Mouse (Mus musculus) neural tube, embryonic 10.5 days (tissue): ENCODE measurements around the gene Baiap2l2.
A peak's percentile ranks its signal among the peaks of the same experiment; 100 is the strongest.

Experiments used
- DNase-seq: peaks from one replicate; pipeline ENCODE4 v3.0.0-alpha.2; 2017; ENCODE audit warnings: low spot score; ENCODE audit errors: extremely low spot score

The Baiap2l2 gene

DNA sequence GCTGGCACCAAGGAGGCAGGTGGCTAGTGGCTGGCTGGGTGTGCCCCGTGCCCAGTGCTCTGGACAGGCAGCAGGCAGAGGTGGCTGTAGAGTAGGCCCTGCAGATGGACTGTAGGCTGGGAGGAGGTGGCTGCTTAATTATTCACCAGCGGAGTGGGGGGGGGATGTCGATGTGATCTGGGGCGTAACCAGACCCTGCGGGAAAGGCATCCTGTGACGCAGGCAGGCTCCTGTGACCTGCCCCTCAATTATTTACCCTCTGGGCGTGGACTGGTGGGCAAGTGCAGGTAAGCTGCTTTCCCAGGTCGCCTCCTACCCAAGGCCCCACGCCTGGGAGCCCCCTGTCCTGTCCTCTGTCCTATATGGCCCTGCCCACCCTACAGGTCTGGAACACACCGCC lies at the start of gene Baiap2l2:
Gene Baiap2l2, minus strand, starts transcription at position 139 of the 400 bp plus-strand sequence.
- DNase-seq, result no peak

GRCm38 (mm10) chr15:79333409-79333808 lies 48.1 kb upstream of the Baiap2l2 start:
- DNase-seq, result no peak

GRCm38 (mm10) chr15:79330521-79330920 lies 45.2 kb upstream of the Baiap2l2 start:
- no peak for DNase-seq

- DNase-seq, result no peak
Measured at GRCm38 (mm10) chr15:79329979-79330363, 44.6 kb upstream of the Baiap2l2 start.

DNA sequence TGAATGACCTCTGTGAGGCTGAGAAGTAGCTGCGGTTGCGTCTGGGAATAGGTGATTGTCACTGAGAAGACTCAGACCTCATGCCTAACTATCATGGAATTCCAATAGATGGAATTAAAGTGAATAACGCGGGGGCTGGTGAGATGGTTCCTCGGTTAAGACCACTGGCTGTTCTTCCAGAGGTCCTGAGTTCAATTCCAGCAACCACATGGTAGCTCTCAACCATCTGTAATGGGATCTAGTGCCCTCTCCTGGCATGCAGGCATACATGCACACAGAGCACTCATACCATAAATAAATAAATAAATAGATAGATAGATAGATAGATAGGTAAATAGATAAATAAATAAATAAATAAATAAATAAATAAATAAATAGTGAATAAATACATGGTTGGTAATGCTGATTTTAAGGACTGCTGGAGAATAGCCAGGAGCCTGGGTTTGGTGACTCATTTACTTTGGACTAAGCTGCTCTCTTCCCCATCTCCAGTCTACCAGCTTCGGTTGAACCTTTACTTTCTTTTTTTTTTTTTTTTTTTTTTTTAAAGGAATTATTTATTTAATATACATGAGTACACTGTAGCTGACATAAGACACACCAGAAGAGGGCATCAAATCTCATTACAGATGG lies 44.1 kb upstream of the Baiap2l2 start:
- DNase-seq, result no peak

- DNase-seq, result no peak
Measured at GRCm38 (mm10) chr15:79328939-79329275, 43.6 kb upstream of the Baiap2l2 start.

DNA sequence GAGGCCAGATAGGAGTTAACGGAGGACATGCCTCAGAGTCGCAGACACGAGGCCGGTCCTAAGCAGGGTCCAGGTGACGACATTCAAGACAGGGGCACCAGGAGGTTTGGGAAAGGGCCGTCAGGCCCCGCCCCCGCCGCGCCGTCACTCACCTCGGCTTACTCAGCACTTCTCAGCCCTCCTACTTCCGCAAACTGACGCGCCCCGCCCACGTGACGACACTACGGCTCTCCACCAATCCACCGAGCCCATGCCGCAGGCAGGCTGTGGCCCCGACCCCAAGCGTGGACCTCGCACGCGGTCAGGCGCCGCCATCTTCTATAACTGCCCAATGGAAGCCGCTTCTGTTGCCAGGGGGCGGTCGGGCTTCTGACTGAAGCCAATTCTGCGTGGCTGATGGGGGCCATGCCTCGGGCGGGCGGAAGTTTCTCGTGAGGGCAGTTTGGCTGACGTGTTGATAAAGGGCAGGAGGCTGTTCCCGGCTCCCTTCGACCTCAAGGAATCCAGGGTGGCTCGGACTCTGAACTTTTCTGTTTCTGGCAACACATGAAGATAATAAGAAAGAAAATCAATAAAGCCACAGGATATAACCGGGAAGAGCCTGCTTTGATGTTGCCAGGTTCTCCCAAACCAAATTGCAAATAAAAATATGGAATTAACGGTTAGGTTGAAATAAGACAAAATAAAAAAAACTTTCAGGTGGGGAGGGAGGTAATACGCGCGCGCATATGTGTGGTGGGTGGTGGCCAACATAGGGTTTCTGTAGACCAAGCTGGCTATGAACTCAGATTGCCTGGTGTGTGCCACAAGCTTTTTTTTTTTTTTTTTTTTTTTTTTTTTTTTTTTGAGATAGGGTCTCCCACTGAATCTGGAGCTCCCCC lies 43.0 kb upstream of the Baiap2l2 start, which contains the start of gene Pla2g6:
Gene Pla2g6, minus strand, starts transcription at position 333 of the 881 bp plus-strand sequence.
- peak; percentile 100 for DNase-seq

GRCm38 (mm10) chr15:79326971-79327961 lies 41.9 kb upstream of the Baiap2l2 start:
- DNase-seq, result peak; percentile 63

- no peak for DNase-seq
Measured at GRCm38 (mm10) chr15:79326264-79326663, 40.9 kb upstream of the Baiap2l2 start.

DNA sequence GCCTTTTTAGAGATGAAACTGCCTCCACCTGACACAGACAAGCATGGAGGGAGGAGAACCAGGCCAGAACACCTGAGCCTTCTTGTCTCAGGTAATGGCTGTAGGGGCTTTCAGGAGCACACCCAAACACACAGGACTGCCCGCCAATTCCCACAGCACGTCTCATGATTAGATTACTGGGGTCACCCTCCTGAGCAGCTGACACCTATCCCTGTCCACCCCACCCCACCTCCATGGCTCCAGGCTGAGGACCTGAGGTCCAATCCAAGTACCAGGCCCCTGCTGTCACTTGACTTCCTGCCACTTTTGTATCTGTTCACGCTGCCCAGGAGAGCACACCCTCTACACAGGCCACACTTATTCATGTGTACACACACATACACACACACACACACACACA lies 40.4 kb upstream of the Baiap2l2 start:
- no peak for DNase-seq

DNA sequence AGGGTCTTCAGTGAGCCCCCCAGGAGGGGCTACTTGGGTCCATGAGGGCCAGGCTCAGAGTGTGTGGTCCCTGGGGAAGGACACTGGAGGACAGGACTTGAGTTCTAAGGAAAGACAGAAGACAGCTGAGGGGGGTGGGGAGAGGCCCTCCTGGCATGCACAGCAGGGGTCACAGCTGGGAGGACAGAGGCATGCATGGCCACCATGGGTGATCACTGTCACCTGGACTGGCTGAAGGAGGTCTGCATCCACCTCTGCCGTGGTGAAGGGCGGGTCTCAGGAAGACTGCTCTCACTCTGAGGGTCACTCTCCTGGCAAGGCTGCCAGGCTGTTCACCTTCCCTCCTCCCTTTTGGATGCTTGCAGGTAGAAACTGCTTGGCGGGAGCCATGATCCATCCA lies 39.0 kb upstream of the Baiap2l2 start:
- no peak for DNase-seq

- DNase-seq, result no peak
Measured at GRCm38 (mm10) chr15:79323791-79324155, 38.4 kb upstream of the Baiap2l2 start.

DNA sequence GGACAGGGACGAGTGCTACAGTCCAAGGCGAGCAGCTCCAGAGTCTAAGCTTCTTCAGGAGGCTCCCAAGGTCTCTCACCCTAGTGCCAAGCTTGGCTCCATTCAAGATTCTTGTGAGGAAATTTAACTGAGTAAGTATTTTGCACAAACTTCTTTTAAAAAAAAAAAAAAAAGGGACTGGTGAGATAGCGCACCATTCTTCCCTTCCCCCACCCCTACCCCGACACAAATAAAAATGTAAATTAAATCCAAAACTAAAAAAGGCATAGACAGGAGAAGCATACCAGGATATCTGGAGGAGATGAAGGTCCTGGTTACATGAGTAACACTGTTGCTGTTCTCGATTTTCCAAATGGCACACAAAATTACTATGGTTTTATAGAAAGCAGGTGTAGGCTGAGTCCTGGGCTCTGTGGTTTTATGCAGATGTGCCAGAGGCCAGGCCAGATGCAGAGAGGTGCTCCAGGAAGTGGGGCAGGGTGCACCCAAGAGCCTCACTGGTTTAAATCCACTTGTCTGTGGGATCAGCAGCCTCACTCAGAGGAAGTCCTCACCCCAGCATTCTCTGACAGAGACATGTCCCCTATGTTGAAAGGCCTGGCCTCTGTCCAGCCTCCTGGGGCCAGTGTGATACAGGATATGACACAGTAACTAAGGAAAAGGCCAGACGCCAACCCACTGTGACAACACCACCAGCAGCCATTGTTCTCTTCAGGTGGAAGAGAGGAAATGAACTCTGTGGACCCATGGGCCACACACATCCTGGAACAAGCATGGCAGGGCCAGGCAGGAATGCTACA lies 37.9 kb upstream of the Baiap2l2 start:
- no peak for DNase-seq

DNA sequence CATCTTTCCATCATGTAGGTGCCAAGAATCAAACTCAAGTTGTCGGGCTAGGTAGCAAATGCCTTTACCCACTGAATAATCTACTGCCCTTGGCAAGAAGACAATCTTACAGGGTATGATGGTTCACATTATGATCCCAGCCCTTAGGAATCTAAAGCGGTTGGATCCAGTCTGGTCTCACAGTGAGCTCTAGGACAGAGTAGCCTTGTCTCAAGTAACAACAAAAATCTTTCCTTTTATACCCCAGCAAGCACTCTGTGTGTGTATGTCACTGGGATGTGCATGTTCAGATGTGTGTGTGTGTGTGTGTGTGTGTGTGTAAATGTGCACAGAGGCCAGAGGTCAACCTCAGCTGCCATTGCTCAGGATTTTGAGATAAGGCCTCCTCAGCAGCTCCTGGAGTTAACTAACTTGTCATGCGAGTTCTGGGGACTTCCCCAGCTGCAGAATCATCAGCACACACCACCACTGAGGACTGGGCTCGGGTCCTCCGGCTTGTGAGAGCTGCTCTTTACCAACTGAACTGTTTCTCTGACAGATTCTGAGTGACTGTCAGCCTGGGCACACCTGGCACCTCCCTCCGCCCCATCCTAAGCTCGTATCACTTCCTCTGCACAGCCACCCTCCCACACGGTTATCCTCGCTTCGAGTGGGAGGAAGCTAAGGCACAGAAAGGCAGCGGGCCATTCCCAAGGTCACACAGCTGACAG lies 37.1 kb upstream of the Baiap2l2 start:
- no peak for DNase-seq

DNA sequence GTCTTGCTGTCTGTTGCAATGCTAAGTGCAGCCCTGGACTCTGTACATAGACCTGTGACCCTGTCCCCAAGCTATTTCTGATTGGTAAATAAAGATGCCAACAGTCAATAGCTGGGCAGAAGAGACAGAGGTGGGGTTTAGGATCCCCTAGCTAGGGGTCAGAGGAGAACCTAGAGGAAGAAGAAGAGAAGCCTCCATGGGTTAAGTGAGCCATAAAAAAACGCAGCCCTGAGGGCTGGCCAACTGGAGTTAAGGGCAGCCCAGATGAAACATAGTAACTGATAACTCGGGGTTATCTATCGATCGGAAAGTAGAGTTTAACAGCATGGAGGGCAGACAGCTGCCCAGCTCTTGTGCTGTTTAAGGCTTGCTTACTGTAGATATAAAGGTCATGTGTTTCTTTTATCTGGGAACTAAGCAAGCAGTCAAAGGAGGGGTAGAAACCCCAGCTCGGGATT lies 36.4 kb upstream of the Baiap2l2 start:
- DNase-seq, result no peak

DNA sequence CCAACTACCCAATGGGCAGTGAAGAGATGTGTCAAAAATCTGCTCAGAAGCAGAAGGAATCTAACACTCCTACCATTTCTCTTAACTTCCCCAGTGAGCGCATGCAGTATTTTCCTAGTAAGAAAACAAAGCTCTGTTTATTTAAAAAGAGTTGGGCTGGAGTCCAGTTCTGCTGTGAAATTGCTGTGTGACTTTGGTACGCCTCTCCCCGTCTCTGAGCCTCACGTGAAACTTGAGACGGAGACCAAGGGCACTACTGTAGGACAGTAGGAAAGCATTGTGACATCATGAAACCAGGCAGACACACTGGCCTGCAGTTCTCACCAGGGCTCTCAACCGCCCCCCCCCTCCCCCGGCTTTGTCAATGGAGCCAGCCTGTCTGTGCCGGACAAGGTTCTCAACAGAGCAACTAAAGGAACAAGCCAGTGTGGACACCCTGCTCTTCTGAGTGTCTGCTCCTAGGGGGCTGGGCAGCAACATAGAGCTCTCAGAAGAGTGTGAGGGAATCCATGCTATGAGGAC lies 28.6 kb upstream of the Baiap2l2 start:
- no peak for DNase-seq

DNA sequence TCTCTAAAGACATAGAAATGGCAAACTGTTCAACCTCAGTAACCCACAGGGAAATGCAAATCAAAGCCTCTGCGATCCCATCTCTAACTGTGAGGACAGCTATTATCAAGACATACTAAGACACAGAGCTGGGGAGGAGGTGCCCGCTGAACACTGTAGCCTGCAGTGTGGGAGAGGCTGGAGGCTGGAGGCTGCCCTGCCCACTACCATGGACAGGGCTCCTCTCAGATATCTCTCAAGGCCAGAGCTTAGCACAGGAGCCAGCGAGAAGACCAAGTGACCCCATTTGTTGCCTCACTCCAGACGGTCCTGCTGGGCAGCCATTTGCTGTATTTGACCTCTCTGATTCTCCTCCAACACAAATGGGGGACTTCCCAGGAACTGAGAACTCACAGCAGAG lies 22.5 kb upstream of the Baiap2l2 start:
- DNase-seq, result no peak

DNA sequence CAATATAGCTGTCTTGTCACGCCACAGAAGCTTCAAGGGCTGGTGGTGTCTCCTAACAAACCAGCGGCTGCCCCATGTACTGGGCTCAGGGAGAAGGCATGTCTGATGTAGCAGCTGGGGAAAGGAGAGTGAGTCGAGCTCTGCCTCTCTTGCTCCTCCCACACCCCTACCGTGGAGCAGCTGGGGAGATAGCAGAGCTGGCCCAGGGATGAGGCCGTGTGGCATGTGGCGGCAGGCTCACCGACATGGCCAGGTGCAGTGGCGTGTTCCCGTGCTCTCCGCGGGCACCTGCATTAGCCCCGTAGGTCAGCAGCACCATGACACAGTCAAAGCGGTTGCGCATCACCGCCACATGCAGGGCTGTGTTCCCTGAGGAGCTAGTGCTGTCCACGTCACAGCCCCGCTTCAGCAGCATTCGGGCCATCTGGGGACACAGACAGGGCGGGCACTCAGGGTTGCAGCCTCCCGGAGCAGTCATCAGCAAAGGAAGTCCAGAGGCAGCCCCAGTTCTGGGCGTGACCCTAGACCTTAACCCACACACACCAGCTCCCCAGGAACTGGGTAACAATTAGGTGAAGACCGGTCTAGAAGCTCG lies 20.8 kb upstream of the Baiap2l2 start:
- no peak for DNase-seq

- DNase-seq, result no peak
Measured at GRCm38 (mm10) chr15:79304832-79305231, 19.5 kb upstream of the Baiap2l2 start.
